Mouse (Mus musculus) c-Kit-positive CD71-positive TER-119-negative erythroid progenitor cells, embryonic 14.5 days (primary cell): ENCODE results near the gene Snd1.

Experiments used
- DNase-seq: peaks from one replicate; pipeline ENCODE4 v3.0.0-alpha.2; 2013; ENCODE audit warnings: low read depth

The Snd1 gene

GRCm38 (mm10) chr6:28867516-28868251, 392.7 kb downstream of the Snd1 start:
- DNase-seq: no peak

GRCm38 (mm10) chr6:28871725-28872420, 396.9 kb downstream of the Snd1 start:
- no peak for DNase-seq

- DNase-seq: no peak
These were observed 397.5 kb downstream of the Snd1 start for GRCm38 (mm10) chr6:28872421-28872795.

- no peak for DNase-seq
These were observed 399.1 kb downstream of the Snd1 start for GRCm38 (mm10) chr6:28874053-28874452.

GRCm38 (mm10) chr6:28874759-28875158, 399.8 kb downstream of the Snd1 start:
- DNase-seq: no peak

- DNase-seq: no peak
These were observed 400.4 kb downstream of the Snd1 start for GRCm38 (mm10) chr6:28875333-28875732.

GRCm38 (mm10) chr6:28876492-28876891, 401.6 kb downstream of the Snd1 start:
- no peak for DNase-seq

GRCm38 (mm10) chr6:28877945-28878666, 403.2 kb downstream of the Snd1 start:
- no peak for DNase-seq

- DNase-seq: no peak
These were observed 404.4 kb downstream of the Snd1 start for GRCm38 (mm10) chr6:28879315-28879714.

- no peak for DNase-seq
These were observed 406.0 kb downstream of the Snd1 start for GRCm38 (mm10) chr6:28880909-28881308.

GRCm38 (mm10) chr6:28883518-28883917, 408.6 kb downstream of the Snd1 start:
- DNase-seq: no peak

- no peak for DNase-seq
These were observed 411.9 kb downstream of the Snd1 start for GRCm38 (mm10) chr6:28886724-28887440.

- no peak for DNase-seq
These were observed 415.5 kb downstream of the Snd1 start for GRCm38 (mm10) chr6:28890426-28890825.

GRCm38 (mm10) chr6:28891480-28891879, 416.5 kb downstream of the Snd1 start:
- DNase-seq: no peak

GRCm38 (mm10) chr6:28895004-28895515, 420.1 kb downstream of the Snd1 start:
- DNase-seq: no peak

- DNase-seq: no peak
These were observed 420.8 kb downstream of the Snd1 start for GRCm38 (mm10) chr6:28895726-28896125.

GRCm38 (mm10) chr6:28896762-28897320, 421.9 kb downstream of the Snd1 start:
- no peak for DNase-seq

GRCm38 (mm10) chr6:28897326-28898085, 422.6 kb downstream of the Snd1 start:
- no peak for DNase-seq

- peak; percentile 38 for DNase-seq
These were observed 423.9 kb downstream of the Snd1 start for GRCm38 (mm10) chr6:28898836-28899235.

GRCm38 (mm10) chr6:28902573-28902972, 427.6 kb downstream of the Snd1 start:
- no peak for DNase-seq

- DNase-seq: no peak
These were observed 429.5 kb downstream of the Snd1 start for GRCm38 (mm10) chr6:28904417-28904816.
